Mouse (Mus musculus) neural tube, embryonic 12.5 days (tissue): Measurements from ENCODE around the gene Dnttip1. TPM values are rescaled to one million over a fixed set of nuclear protein-coding genes. Genes with fewer than 3 reads are reported as not detected.
A peak's percentile ranks its signal among the peaks of the same experiment; 100 is the strongest.

Source experiments
- ATAC-seq: fragments of 200-750 bp; cut with Nextera tagmentation; 2 replicates; pipeline ENCODE4 v1.8.0; 2017; ENCODE audit warnings: low read depth, mild to moderate bottlenecking, moderate TSS enrichment, moderate library complexity; ENCODE audit not compliant: low FRiP score
- H3K27ac ChIP-seq: fragments of 300-500 bp; sonication (generic); 2 replicates; pipeline ENCODE4 v1.5.1; 2016
- H3K27me3 ChIP-seq: fragments of 300-500 bp; sonication (generic); replicated peaks from 2 replicates; pipeline ENCODE4 v1.6.1; 2016; ENCODE audit warnings: mild to moderate bottlenecking
- H3K36me3 ChIP-seq: fragments of 300-500 bp; sonication (generic); 2 replicates; pipeline ENCODE4 v1.6.1; 2016; ENCODE audit warnings: mild to moderate bottlenecking
- H3K4me1 ChIP-seq: fragments of 300-500 bp; sonication (generic); 2 replicates; pipeline ENCODE4 v1.6.1; 2016
- H3K4me2 ChIP-seq: fragments of 300-500 bp; sonication (generic); replicated peaks from 2 replicates; pipeline ENCODE4 v1.6.1; 2016; ENCODE audit warnings: mild to moderate bottlenecking
- H3K4me3 ChIP-seq: fragments of 300-500 bp; sonication (generic); 2 replicates; pipeline ENCODE4 v1.5.1; 2016
- H3K9ac ChIP-seq: fragments of 300-500 bp; sonication (generic); 2 replicates; pipeline ENCODE4 v1.6.1; 2016; ENCODE audit warnings: mild to moderate bottlenecking
- H3K9me3 ChIP-seq: fragments of 300-500 bp; sonication (generic); 2 replicates; pipeline ENCODE4 v1.6.1; 2016; ENCODE audit warnings: mild to moderate bottlenecking
- WGBS: fragments of 180-500 bp; shearing (Covaris S2); methylation state at CpG from one replicate; pipeline ENCODE4 v1.1.7; 2016; 5-methylcytosine and 5-hydroxymethylcytosine counted together
- polyA plus RNA-seq: library from polyadenylated mRNA; unstranded; fragments of >200 nt; fragmentation: Nextera tagmentation; extraction: Ambion mirVana; gene quantifications from 2 replicates; pipeline ENCODE4 v1.2.1, GENCODE M21; 2016

The Dnttip1 gene
- polyA plus RNA-seq, 1 experiment from 2014 or later, result 92.2 TPM

GRCm38 (mm10) chr2:164758692-164759091 lies 12.9 kb downstream of the Dnttip1 start:
- H3K36me3 ChIP-seq, result peaks cover 98% of the 10 kb centered on the region
- no peak overlapping the region for H3K4me3 ChIP-seq
- H3K27me3 ChIP-seq, result no peaks in the 10 kb centered on the region
- H3K27ac ChIP-seq, result no peak overlapping the region
- no peak for ATAC-seq
- H3K4me2 ChIP-seq, result no peak overlapping the region
- H3K4me1 ChIP-seq, result no peaks in the 10 kb centered on the region
- no peak overlapping the region for H3K9ac ChIP-seq
- WGBS, result 68% methylated on average over 1 of the region's 1 CpGs
- no peaks in the 10 kb centered on the region for H3K9me3 ChIP-seq

- peaks cover 91% of the 10 kb centered on the region for H3K36me3 ChIP-seq
- no peak for ATAC-seq
- no peaks in the 10 kb centered on the region for H3K9me3 ChIP-seq
- H3K27me3 ChIP-seq, result no peaks in the 10 kb centered on the region
- H3K27ac ChIP-seq, result no peak overlapping the region
- H3K4me1 ChIP-seq, result no peaks in the 10 kb centered on the region
- no peak overlapping the region for H3K4me3 ChIP-seq
- whole genome bisulfite sequencing, result 88% methylated on average over 4 of the region's 4 CpGs
- no peak overlapping the region for H3K9ac ChIP-seq
- no peak overlapping the region for H3K4me2 ChIP-seq
Observed at GRCm38 (mm10) chr2:164760059-164760833, 14.5 kb downstream of the Dnttip1 start.

GRCm38 (mm10) chr2:164761502-164761901 lies 15.7 kb downstream of the Dnttip1 start:
- Histone ChIP-seq H3K36me3 (peaks cover 91% of the 10 kb centered on the region), H3K27me3 (no peaks in the 10 kb centered on the region), H3K9me3 (no peaks in the 10 kb centered on the region), H3K9ac (no peak overlapping the region), H3K4me1 (no peaks in the 10 kb centered on the region), H3K4me3 (no peak overlapping the region), H3K27ac (no peak overlapping the region), H3K4me2 (no peak overlapping the region)
- 95% methylated on average over 2 of the region's 2 CpGs for WGBS
- no peak for ATAC-seq

GRCm38 (mm10) chr2:164761971-164762370 lies 16.2 kb downstream of the Dnttip1 start:
- H3K4me2 ChIP-seq, result no peak overlapping the region
- H3K27ac ChIP-seq, result no peak overlapping the region
- WGBS, result 97% methylated on average over 4 of the region's 4 CpGs
- H3K27me3 ChIP-seq, result no peaks in the 10 kb centered on the region
- H3K36me3 ChIP-seq, result peaks cover 91% of the 10 kb centered on the region
- no peak overlapping the region for H3K9ac ChIP-seq
- no peak overlapping the region for H3K4me3 ChIP-seq
- H3K4me1 ChIP-seq, result no peaks in the 10 kb centered on the region
- no peaks in the 10 kb centered on the region for H3K9me3 ChIP-seq
- ATAC-seq, result no peak

- H3K4me1 ChIP-seq, result no peaks in the 10 kb centered on the region
- H3K9me3 ChIP-seq, result no peaks in the 10 kb centered on the region
- no peak overlapping the region for H3K4me3 ChIP-seq
- no peak overlapping the region for H3K9ac ChIP-seq
- WGBS, result 92% methylated on average over 7 of the region's 7 CpGs
- no peak overlapping the region for H3K27ac ChIP-seq
- H3K4me2 ChIP-seq, result no peak overlapping the region
- ATAC-seq, result no peak
- peaks cover 91% of the 10 kb centered on the region for H3K36me3 ChIP-seq
- no peaks in the 10 kb centered on the region for H3K27me3 ChIP-seq
Observed at GRCm38 (mm10) chr2:164762593-164762992, 16.8 kb downstream of the Dnttip1 start.

GRCm38 (mm10) chr2:164765841-164766240 lies 20.1 kb downstream of the Dnttip1 start:
- Histone ChIP-seq H3K4me1 (peaks cover 10% of the 10 kb centered on the region), H3K36me3 (peaks cover 69% of the 10 kb centered on the region), H3K27ac (no peak overlapping the region), H3K9ac (no peak overlapping the region), H3K4me3 (no peak overlapping the region), H3K27me3 (no peaks in the 10 kb centered on the region), H3K4me2 (no peak overlapping the region), H3K9me3 (no peaks in the 10 kb centered on the region)
- ATAC-seq, result no peak
- 85% methylated on average over 3 of the region's 3 CpGs for WGBS

GRCm38 (mm10) chr2:164767812-164768540 lies 22.2 kb downstream of the Dnttip1 start:
- Histone ChIP-seq H3K4me2 (no peak overlapping the region), H3K27me3 (no peaks in the 10 kb centered on the region), H3K4me1 (peaks cover 22% of the 10 kb centered on the region), H3K36me3 (peaks cover 62% of the 10 kb centered on the region), H3K4me3 (no peak overlapping the region), H3K27ac (no peak overlapping the region), H3K9ac (no peak overlapping the region), H3K9me3 (no peaks in the 10 kb centered on the region)
- no peak for ATAC-seq
- 94% methylated on average over 15 of the region's 15 CpGs for WGBS

- Histone ChIP-seq H3K4me3 (peak within 1 kb of the TSS; percentile 65), H3K36me3 (peaks cover 53% of the 10 kb centered on the region), H3K9me3 (no peaks in the 10 kb centered on the region), H3K27ac (no peak within 1 kb of the TSS), H3K4me1 (peaks cover 22% of the 10 kb centered on the region), H3K27me3 (no peaks in the 10 kb centered on the region), H3K4me2 (peak within 1 kb of the TSS; percentile 78), H3K9ac (peak within 1 kb of the TSS; percentile 52)
- peak; percentile 99 for ATAC-seq
- 2% methylated on average over 53 of the region's 53 CpGs for WGBS
Observed at GRCm38 (mm10) chr2:164769258-164770037, 23.7 kb downstream of the Dnttip1 start, which contains the start of gene Ube2c. Gene Ube2c, plus strand, starts transcription at chr2:164769898.

GRCm38 (mm10) chr2:164770279-164770678 lies 24.5 kb downstream of the Dnttip1 start:
- Histone ChIP-seq H3K9ac (peak overlapping the region; percentile 52), H3K4me1 (peaks cover 22% of the 10 kb centered on the region), H3K27ac (no peak overlapping the region), H3K9me3 (no peaks in the 10 kb centered on the region), H3K4me3 (peak overlapping the region; percentile 65), H3K36me3 (peaks cover 46% of the 10 kb centered on the region), H3K4me2 (peak overlapping the region; percentile 78), H3K27me3 (no peaks in the 10 kb centered on the region)
- no peak for ATAC-seq
- WGBS, result 5% methylated on average over 15 of the region's 15 CpGs

- Histone ChIP-seq H3K9ac (peak overlapping the region; percentile 52), H3K4me2 (peak overlapping the region; percentile 78), H3K9me3 (no peaks in the 10 kb centered on the region), H3K4me1 (peaks cover 22% of the 10 kb centered on the region), H3K4me3 (peak overlapping the region; percentile 65), H3K27ac (no peak overlapping the region), H3K27me3 (no peaks in the 10 kb centered on the region), H3K36me3 (peaks cover 38% of the 10 kb centered on the region)
- WGBS, result 82% methylated on average over 8 of the region's 8 CpGs
- no peak for ATAC-seq
Observed at GRCm38 (mm10) chr2:164771123-164771522, 25.3 kb downstream of the Dnttip1 start.

GRCm38 (mm10) chr2:164773229-164773988 lies 27.6 kb downstream of the Dnttip1 start:
- H3K4me1 ChIP-seq, result peaks cover 22% of the 10 kb centered on the region
- H3K4me2 ChIP-seq, result no peak overlapping the region
- no peaks in the 10 kb centered on the region for H3K9me3 ChIP-seq
- WGBS, result 79% methylated on average over 14 of the region's 14 CpGs
- ATAC-seq, result no peak
- H3K4me3 ChIP-seq, result no peak overlapping the region
- H3K36me3 ChIP-seq, result peaks cover 16% of the 10 kb centered on the region
- H3K27me3 ChIP-seq, result no peaks in the 10 kb centered on the region
- H3K27ac ChIP-seq, result no peak overlapping the region
- H3K9ac ChIP-seq, result no peak overlapping the region
